Mouse (Mus musculus) heart, embryonic 12.5 days (tissue): ENCODE data around the gene Bsn. TPM values are rescaled to one million over a fixed set of nuclear protein-coding genes. Genes with fewer than 3 reads are reported as not detected.
A peak's percentile ranks its signal among the peaks of the same experiment; 100 is the strongest.
"Not testable (repeated sequence)": the region's sequence is repeated elsewhere in the genome, so short reads cannot be mapped to it uniquely, and the experiment has no call there.

ENCODE experiments used
- ATAC-seq: fragments of 200-750 bp; cut with Nextera tagmentation; 2 replicates; pipeline ENCODE4 v1.8.0; 2017; ENCODE audit warnings: moderate TSS enrichment, moderate library complexity; ENCODE audit not compliant: insufficient number of reproducible peaks, low FRiP score
- H3K27ac ChIP-seq: fragments of 300-500 bp; sonication (generic); 2 replicates; pipeline ENCODE4 v1.5.1; 2016; ENCODE audit warnings: mild to moderate bottlenecking, moderate library complexity; ENCODE audit not compliant: poor library complexity, severe bottlenecking
- H3K27me3 ChIP-seq: fragments of 300-500 bp; sonication (generic); replicated peaks from 2 replicates; pipeline ENCODE4 v1.6.1; 2016; ENCODE audit warnings: mild to moderate bottlenecking, moderate library complexity
- H3K36me3 ChIP-seq: fragments of 300-500 bp; sonication (generic); 2 replicates; pipeline ENCODE4 v1.6.1; 2016; ENCODE audit warnings: mild to moderate bottlenecking, moderate library complexity
- H3K4me1 ChIP-seq: fragments of 300-500 bp; sonication (generic); replicated peaks from 2 replicates; pipeline ENCODE4 v1.6.1; 2016; ENCODE audit warnings: mild to moderate bottlenecking
- H3K4me2 ChIP-seq: fragments of 300-500 bp; sonication (generic); 2 replicates; pipeline ENCODE4 v1.6.1; 2016; ENCODE audit warnings: mild to moderate bottlenecking, moderate library complexity
- H3K4me3 ChIP-seq: fragments of 300-500 bp; sonication (generic); 2 replicates; pipeline ENCODE4 v1.5.1; 2016; ENCODE audit warnings: mild to moderate bottlenecking
- H3K9ac ChIP-seq: fragments of 300-500 bp; sonication (generic); 2 replicates; pipeline ENCODE4 v1.6.1; 2016; ENCODE audit warnings: mild to moderate bottlenecking, moderate library complexity
- H3K9me3 ChIP-seq: fragments of 300-500 bp; sonication (generic); replicated peaks from 2 replicates; pipeline ENCODE4 v1.6.1; 2016; ENCODE audit warnings: mild to moderate bottlenecking, moderate library complexity
- WGBS: fragments of 180-500 bp; shearing (Covaris S2); methylation state at CpG from one replicate; pipeline ENCODE4 v1.1.7; 2016; 5-methylcytosine and 5-hydroxymethylcytosine counted together
- polyA plus RNA-seq: library from polyadenylated mRNA; unstranded; fragments of >200 nt; fragmentation: Nextera tagmentation; extraction: Ambion mirVana; gene quantifications from 2 replicates; pipeline ENCODE4 v1.2.1, GENCODE M21; 2016

Bsn gene
- polyA plus RNA-seq, 1 experiment from 2014 or later, result 0.50 TPM

- Histone ChIP-seq H3K4me3 (no peak overlapping the region), H3K27ac (0 out of 2 replicates have a peak overlapping the region, but pooled peaks have one; percentile 5), H3K27me3 (peaks cover 11% of the 10 kb centered on the region; the same call in 1 of the 2 replicates), H3K4me2 (peak overlapping the region; percentile 56), H3K9ac (0 out of 2 replicates have a peak overlapping the region, but pooled peaks have one; percentile 16), H3K9me3 (no peaks in the 10 kb centered on the region), H3K4me1 (peaks cover 22% of the 10 kb centered on the region), H3K36me3 (no peaks in the 10 kb centered on the region)
- 33% methylated on average over 24 of the region's 24 CpGs for WGBS
- no peak for ATAC-seq
Observed at GRCm38 (mm10) chr9:108196920-108197677, 6.9 kb upstream of the Bsn start.

- peaks cover 20% of the 10 kb centered on the region for H3K4me1 ChIP-seq
- not testable (repeated sequence) for ATAC-seq, H3K36me3 ChIP-seq, H3K9me3 ChIP-seq, H3K4me2 ChIP-seq, H3K9ac ChIP-seq, H3K27ac ChIP-seq, H3K4me3 ChIP-seq
- peaks cover 17% of the 10 kb centered on the region for H3K27me3 ChIP-seq
- 61% methylated on average over 6 of the region's 6 CpGs for WGBS
Observed at GRCm38 (mm10) chr9:108196222-108196621, 6.0 kb upstream of the Bsn start.

DNA sequence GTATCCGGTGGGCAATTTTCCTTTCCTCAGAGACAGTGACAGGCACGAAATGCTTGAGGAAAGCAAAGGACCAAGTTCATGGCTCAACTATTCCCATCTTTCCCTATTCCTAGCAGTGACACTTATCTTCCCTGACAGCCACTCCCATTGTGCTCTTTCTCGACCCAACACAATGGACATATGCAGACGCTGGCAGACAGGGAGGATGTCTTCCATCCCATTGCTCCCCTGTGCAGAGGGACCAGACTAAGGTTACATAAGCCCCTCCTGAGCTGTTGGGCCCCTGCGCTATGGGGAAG is 747 bp downstream of the Bsn start:
- H3K4me1 ChIP-seq, result peaks cover 4% of the 10 kb centered on the region; the same call in 1 of the 2 replicates
- H3K4me3 ChIP-seq, result peak overlapping the region; percentile 64; the same call in 1 of the 2 replicates
- H3K4me2 ChIP-seq, result peak overlapping the region; percentile 98
- no peaks in the 10 kb centered on the region for H3K36me3 ChIP-seq
- WGBS, result 38% methylated on average over 5 of the region's 5 CpGs
- no peaks in the 10 kb centered on the region for H3K9me3 ChIP-seq
- H3K27me3 ChIP-seq, result peaks cover 64% of the 10 kb centered on the region
- ATAC-seq, result no peak
- no peak overlapping the region for H3K27ac ChIP-seq
- no peak overlapping the region for H3K9ac ChIP-seq

GRCm38 (mm10) chr9:108189023-108189422 is 1.2 kb downstream of the Bsn start:
- 73% methylated on average over 7 of the region's 7 CpGs for WGBS

GRCm38 (mm10) chr9:108188511-108188910 is 1.7 kb downstream of the Bsn start:
- H3K4me2 ChIP-seq, result no peak overlapping the region
- no peak for ATAC-seq
- H3K27me3 ChIP-seq, result peaks cover 64% of the 10 kb centered on the region
- no peak overlapping the region for H3K27ac ChIP-seq
- no peaks in the 10 kb centered on the region for H3K36me3 ChIP-seq
- no peak overlapping the region for H3K4me3 ChIP-seq
- H3K9me3 ChIP-seq, result no peaks in the 10 kb centered on the region
- H3K4me1 ChIP-seq, result peaks cover 12% of the 10 kb centered on the region
- H3K9ac ChIP-seq, result no peak overlapping the region
- WGBS, result 73% methylated on average over 8 of the region's 8 CpGs

More at GRCm38 (mm10) chr9:108189023-108189422, 1.2 kb downstream of the Bsn start:
- Histone ChIP-seq H3K27ac (no peak overlapping the region), H3K4me3 (no peak overlapping the region), H3K4me1 (peaks cover 7% of the 10 kb centered on the region), H3K9ac (no peak overlapping the region), H3K9me3 (no peaks in the 10 kb centered on the region), H3K27me3 (peaks cover 64% of the 10 kb centered on the region), H3K4me2 (no peak overlapping the region), H3K36me3 (no peaks in the 10 kb centered on the region)
- ATAC-seq, result no peak

GRCm38 (mm10) chr9:108187616-108188015 is 2.6 kb downstream of the Bsn start:
- ATAC-seq, result no peak
- no peaks in the 10 kb centered on the region for H3K9me3 ChIP-seq
- no peak overlapping the region for H3K4me2 ChIP-seq
- no peak overlapping the region for H3K9ac ChIP-seq
- WGBS, result 23% methylated on average over 6 of the region's 6 CpGs
- no peak overlapping the region for H3K27ac ChIP-seq
- H3K4me1 ChIP-seq, result peaks cover 16% of the 10 kb centered on the region
- H3K27me3 ChIP-seq, result peaks cover 56% of the 10 kb centered on the region
- H3K4me3 ChIP-seq, result no peak overlapping the region
- H3K36me3 ChIP-seq, result no peaks in the 10 kb centered on the region

DNA sequence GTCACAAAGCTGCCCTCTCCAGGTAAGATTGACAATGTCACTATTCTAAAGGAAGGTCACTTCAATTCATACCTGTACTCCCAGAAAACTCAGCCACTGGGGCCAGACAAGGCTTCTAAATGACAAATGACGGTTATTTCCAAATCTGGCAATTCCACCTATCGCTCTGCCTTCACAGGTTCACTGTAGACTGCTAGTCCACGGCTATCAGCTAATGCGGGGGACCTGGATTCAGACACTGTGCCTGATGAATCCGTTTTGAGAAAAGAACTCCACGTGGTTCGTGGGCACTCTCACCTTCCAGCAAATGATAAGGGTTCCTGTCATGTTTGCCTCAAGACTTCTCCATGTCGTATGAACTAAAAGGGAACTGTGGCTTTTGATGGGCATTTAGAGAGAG is 4.4 kb downstream of the Bsn start:
- H3K4me2 ChIP-seq, result no peak overlapping the region
- H3K4me3 ChIP-seq, result no peak overlapping the region
- no peaks in the 10 kb centered on the region for H3K36me3 ChIP-seq
- H3K27me3 ChIP-seq, result peaks cover 43% of the 10 kb centered on the region
- no peak overlapping the region for H3K27ac ChIP-seq
- no peak for ATAC-seq
- H3K4me1 ChIP-seq, result peaks cover 16% of the 10 kb centered on the region
- WGBS, result 76% methylated on average over 8 of the region's 8 CpGs
- no peaks in the 10 kb centered on the region for H3K9me3 ChIP-seq
- no peak overlapping the region for H3K9ac ChIP-seq

DNA sequence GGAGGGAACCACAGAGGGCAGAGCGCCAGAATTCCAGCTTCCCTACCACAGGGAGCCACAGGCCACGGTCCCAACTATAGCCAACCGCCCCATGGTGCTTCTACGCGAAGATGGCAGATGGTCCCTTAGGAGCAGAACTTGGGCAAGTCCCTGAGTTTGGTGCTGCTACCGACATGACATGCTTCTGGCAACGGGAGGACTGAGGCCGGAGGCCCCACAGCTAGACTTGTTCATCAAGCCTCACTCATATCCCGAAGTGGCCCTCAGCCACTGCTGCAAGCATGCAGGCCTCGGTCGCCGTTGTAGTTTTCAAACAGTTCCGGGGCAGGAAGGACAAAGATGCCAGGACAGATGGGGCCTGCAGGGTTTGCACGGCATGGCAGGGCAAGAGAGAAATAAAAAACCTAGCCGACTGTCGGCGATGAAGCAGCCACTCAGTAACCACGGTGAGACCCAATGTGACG is 6.6 kb downstream of the Bsn start:
- no peak for ATAC-seq
- Histone ChIP-seq H3K27ac (no peak overlapping the region), H3K27me3 (peaks cover 22% of the 10 kb centered on the region), H3K4me3 (no peak overlapping the region), H3K4me1 (peaks cover 12% of the 10 kb centered on the region), H3K9ac (no peak overlapping the region), H3K9me3 (no peaks in the 10 kb centered on the region), H3K4me2 (no peak overlapping the region), H3K36me3 (no peaks in the 10 kb centered on the region)
- WGBS, result 82% methylated on average over 19 of the region's 19 CpGs

DNA sequence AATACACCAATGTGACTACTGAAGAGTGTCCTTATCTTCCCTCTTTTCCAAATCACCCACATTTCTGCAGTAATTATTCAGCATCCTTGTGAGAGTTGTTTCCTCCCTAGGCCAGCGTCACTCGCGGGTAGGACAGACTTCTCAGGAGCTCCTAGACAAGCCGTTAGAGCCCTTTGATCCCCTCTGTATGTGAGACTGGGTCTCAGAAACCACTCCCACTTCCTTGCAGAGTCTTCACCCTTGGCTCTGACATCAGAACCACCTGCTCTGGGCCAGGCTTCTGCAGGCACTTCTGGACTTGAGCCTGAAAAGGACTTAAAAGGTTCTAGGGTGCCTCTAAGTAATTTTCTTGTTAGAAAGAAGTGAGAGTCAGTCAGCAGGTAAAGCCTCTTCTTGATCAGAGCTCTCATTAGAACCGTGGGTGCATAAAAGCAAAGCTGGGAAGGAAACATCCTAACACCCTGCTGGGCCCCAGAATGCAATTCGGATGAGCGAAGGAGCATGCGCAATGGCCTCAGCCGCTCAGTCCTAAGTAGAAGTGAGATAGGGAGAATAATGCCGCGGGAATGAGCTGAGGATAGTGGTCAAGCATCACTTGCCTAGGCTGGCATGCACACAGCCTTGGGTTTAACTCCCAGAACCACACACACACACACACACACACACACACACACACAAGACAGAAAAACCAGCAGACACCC is 7.2 kb downstream of the Bsn start:
- Histone ChIP-seq H3K27ac (no peak overlapping the region), H3K4me2 (no peak overlapping the region), H3K36me3 (no peaks in the 10 kb centered on the region), H3K4me1 (peaks cover 12% of the 10 kb centered on the region), H3K9ac (no peak overlapping the region), H3K27me3 (peaks cover 16% of the 10 kb centered on the region), H3K9me3 (no peaks in the 10 kb centered on the region), H3K4me3 (no peak overlapping the region)
- no peak for ATAC-seq
- WGBS, result 67% methylated on average over 11 of the region's 11 CpGs

GRCm38 (mm10) chr9:108178391-108178790 is 11.8 kb downstream of the Bsn start:
- peaks cover 3% of the 10 kb centered on the region; the same call in 1 of the 2 replicates for H3K4me1 ChIP-seq
- H3K27ac ChIP-seq, result no peak overlapping the region
- no peak for ATAC-seq
- H3K27me3 ChIP-seq, result no peaks in the 10 kb centered on the region
- H3K4me3 ChIP-seq, result no peak overlapping the region
- 0 out of 2 replicates have a peak overlapping the region, but pooled peaks have one; percentile 4 for H3K9ac ChIP-seq
- no peak overlapping the region for H3K4me2 ChIP-seq
- no peaks in the 10 kb centered on the region for H3K9me3 ChIP-seq
- no peaks in the 10 kb centered on the region for H3K36me3 ChIP-seq
- 58% methylated on average over 5 of the region's 5 CpGs for WGBS

- Histone ChIP-seq H3K4me3 (no peak overlapping the region), H3K9me3 (no peaks in the 10 kb centered on the region), H3K36me3 (no peaks in the 10 kb centered on the region), H3K4me1 (no peaks in the 10 kb centered on the region), H3K9ac (no peak overlapping the region), H3K27ac (no peak overlapping the region), H3K27me3 (no peaks in the 10 kb centered on the region), H3K4me2 (no peak overlapping the region)
- 73% methylated on average over 19 of the region's 19 CpGs for WGBS
- ATAC-seq, result no peak
Observed at GRCm38 (mm10) chr9:108175116-108175838, 14.9 kb downstream of the Bsn start.
